Mouse (Mus musculus) T-helper 2 cell (primary cell): ENCODE data around the gene Rnf17.

Experiments
- in situ Hi-C: fragments of 300-600 bp; cut with MboI, MseI; formaldehyde crosslinking; loops from one replicate; pipeline ENCODE4 v1.15.1; 2025; ENCODE audit warnings: high pct_unique_total_duplicates

Rnf17 gene

GRCm38 (mm10) chr14:56506743-56507142, 104.4 kb downstream of the Rnf17 start:
- in situ Hi-C loops = no loop called here

- in situ Hi-C loops = no loop called here
Measured at GRCm38 (mm10) chr14:56512084-56512483, 109.7 kb downstream of the Rnf17 start.

- in situ Hi-C loops = no loop called here
Measured at GRCm38 (mm10) chr14:56514775-56515174, 112.4 kb downstream of the Rnf17 start.

- in situ Hi-C loops = no loop called here
Measured at GRCm38 (mm10) chr14:56530788-56531187, 128.4 kb downstream of the Rnf17 start.

- in situ Hi-C loops = no loop called here
Measured at GRCm38 (mm10) chr14:56544946-56545345, 142.6 kb downstream of the Rnf17 start.

- in situ Hi-C loops = no loop called here
Measured at GRCm38 (mm10) chr14:56545491-56545890, 143.1 kb downstream of the Rnf17 start.

GRCm38 (mm10) chr14:56550960-56551359, 148.6 kb downstream of the Rnf17 start:
- in situ Hi-C loops = no loop called here

- in situ Hi-C loops = no loop called here
Measured at GRCm38 (mm10) chr14:56552924-56553323, 150.5 kb downstream of the Rnf17 start.

GRCm38 (mm10) chr14:56553331-56553730, 150.9 kb downstream of the Rnf17 start:
- in situ Hi-C loops = no loop called here

GRCm38 (mm10) chr14:56554716-56555115, 152.3 kb downstream of the Rnf17 start:
- in situ Hi-C loops = no loop called here

GRCm38 (mm10) chr14:56559134-56559533, 156.8 kb downstream of the Rnf17 start:
- in situ Hi-C loops = no loop called here

- in situ Hi-C loops = no loop called here
Measured at GRCm38 (mm10) chr14:56567476-56567875, 165.1 kb downstream of the Rnf17 start.

- in situ Hi-C loops = no loop called here
Measured at GRCm38 (mm10) chr14:56569041-56569440, 166.7 kb downstream of the Rnf17 start.

- in situ Hi-C loops = loop anchor here (10.0 kb wide), 2 partner anchors 323 to 1077 kb away; partner anchors contain the start of gene Carmil3
Measured at GRCm38 (mm10) chr14:56571310-56572093, 169.1 kb downstream of the Rnf17 start.

GRCm38 (mm10) chr14:56572546-56572945, 170.2 kb downstream of the Rnf17 start:
- in situ Hi-C loops = loop anchor here (10.0 kb wide), 2 partner anchors 322 to 1078 kb away; partner anchors contain the start of gene Carmil3
